Mouse (Mus musculus) bone marrow macrophage, adult 2 months (primary cell): ENCODE results near the gene Panx2.

Experiments used
- CTCF ChIP-seq: IDR thresholded peaks from 2 replicates; pipeline ENCODE4 v1.5.1; 2012; ENCODE audit warnings: low read depth, mild to moderate bottlenecking, low read length, moderate library complexity
- POLR2A ChIP-seq: IDR thresholded peaks from 2 replicates; pipeline ENCODE4 v1.6.1; 2012; ENCODE audit warnings: mild to moderate bottlenecking, low read depth, low read length, borderline replicate concordance

DNA sequence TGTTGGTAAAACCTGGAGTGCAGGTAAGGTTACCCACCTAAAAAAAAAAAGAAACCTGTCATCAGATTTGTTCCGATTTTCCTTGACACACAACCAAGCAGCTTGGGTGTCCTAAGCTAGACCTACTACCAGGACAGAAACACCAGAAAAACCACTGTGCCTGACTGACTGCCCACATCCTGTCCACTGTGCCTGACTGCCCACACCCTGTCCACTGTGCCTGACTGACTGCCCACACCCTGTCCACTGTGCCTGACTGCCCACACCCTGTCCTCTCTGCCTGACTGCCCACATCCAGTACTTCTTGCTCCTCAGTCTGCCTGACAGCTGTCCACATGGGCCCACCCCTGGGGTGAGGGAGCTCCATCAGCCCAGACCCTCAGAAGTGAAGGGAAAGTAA is 47.4 kb downstream of the Panx2 start:
- TF ChIP-seq CTCF (no peak), POLR2A (no peak)
